Mouse (Mus musculus) liver, adult 2 months (tissue): ENCODE measurements around the gene Gldn.

Experiments
- CTCF ChIP-seq: fragments of 200-500 bp; IDR thresholded peaks from 2 replicates; pipeline ENCODE4 v1.5.1; 2011; ENCODE audit warnings: low read depth, low read length, control low read depth
- POLR2A ChIP-seq: fragments of 200-500 bp; IDR thresholded peaks from 2 replicates; pipeline ENCODE4 v1.6.1; 2011; ENCODE audit warnings: low read length, control low read depth; ENCODE audit not compliant: insufficient read depth; ENCODE audit errors: extremely low read depth

GRCm38 (mm10) chr9:54316363-54316762, 30.1 kb downstream of the Gldn start:
- TF ChIP-seq CTCF (peak; percentile 10; the same call in 1 of the 2 replicates), POLR2A (no peak)
